Mouse (Mus musculus) bone marrow macrophage, adult 2 months (primary cell): Measurements from ENCODE around the gene Pde1c.

Experiments
- CTCF ChIP-seq: IDR thresholded peaks from 2 replicates; pipeline ENCODE4 v1.5.1; 2012; ENCODE audit warnings: low read depth, mild to moderate bottlenecking, low read length, moderate library complexity
- POLR2A ChIP-seq: IDR thresholded peaks from 2 replicates; pipeline ENCODE4 v1.6.1; 2012; ENCODE audit warnings: mild to moderate bottlenecking, low read depth, low read length, borderline replicate concordance

- no peak for TF ChIP-seq CTCF
- no peak for TF ChIP-seq POLR2A
Observed at GRCm38 (mm10) chr6:56063736-56064135, 505.2 kb downstream of the Pde1c start.
